Mouse (Mus musculus) liver, embryonic 16.5 days (tissue): ENCODE results near the gene Dazl. TPM values are rescaled to one million over a fixed set of nuclear protein-coding genes. Genes with fewer than 3 reads are reported as not detected.

Experiments used
- ATAC-seq: fragments of 200-750 bp; cut with Nextera tagmentation; 2 replicates; pipeline ENCODE4 v1.8.0; 2017; ENCODE audit warnings: low read depth, mild to moderate bottlenecking, moderate number of reproducible peaks, moderate library complexity
- H3K27ac ChIP-seq: fragments of 300-500 bp; sonication (generic); 2 replicates; pipeline ENCODE4 v1.5.1; 2014; ENCODE audit warnings: mild to moderate bottlenecking, low read length
- H3K27me3 ChIP-seq: fragments of 300-500 bp; sonication (generic); 2 replicates; pipeline ENCODE4 v1.6.1; 2014; ENCODE audit warnings: low read depth, low read length, mixed read lengths; ENCODE audit not compliant: control insufficient read depth, insufficient read depth
- H3K36me3 ChIP-seq: fragments of 300-500 bp; sonication (generic); 2 replicates; pipeline ENCODE4 v1.6.1; 2014; ENCODE audit warnings: mild to moderate bottlenecking; ENCODE audit not compliant: control insufficient read depth, insufficient read depth
- H3K4me1 ChIP-seq: fragments of 300-500 bp; sonication (generic); 2 replicates; pipeline ENCODE4 v1.6.1; 2014; ENCODE audit warnings: low read depth, low read length, mixed read lengths; ENCODE audit not compliant: control insufficient read depth
- H3K4me2 ChIP-seq: fragments of 300-500 bp; sonication (generic); 2 replicates; pipeline ENCODE4 v1.6.1; 2014; ENCODE audit warnings: low read depth, low read length, mixed read lengths
- H3K4me3 ChIP-seq: fragments of 300-500 bp; sonication (generic); 2 replicates; pipeline ENCODE4 v1.5.1; 2014; ENCODE audit warnings: low read depth, mild to moderate bottlenecking, low read length
- H3K9ac ChIP-seq: fragments of 300-500 bp; sonication (generic); 2 replicates; pipeline ENCODE4 v1.6.1; 2014; ENCODE audit warnings: low read depth, low read length
- H3K9me3 ChIP-seq: fragments of 300-500 bp; sonication (generic); replicated peaks from 2 replicates; pipeline ENCODE4 v1.6.1; 2016; ENCODE audit warnings: low read length; ENCODE audit not compliant: control insufficient read depth
- WGBS: fragments of 180-500 bp; shearing (Covaris S2); extraction: QIAGEN DNeasy Blood & Tissue Kit; methylation state at CpG from one replicate; pipeline ENCODE4 v1.1.7; 2014; ENCODE audit not compliant: insufficient replicate concordance; 5-methylcytosine and 5-hydroxymethylcytosine counted together
- polyA plus RNA-seq: library from polyadenylated mRNA; unstranded; fragments of >200 nt; fragmentation: Nextera tagmentation; extraction: Ambion mirVana; gene quantifications from 2 replicates; pipeline ENCODE4 v1.2.1, GENCODE M21; 2015

Gene Dazl
- polyA plus RNA-seq, 1 experiment from 2014 or later: 0.06 TPM

- no peaks in the 10 kb centered on the region for H3K9me3 ChIP-seq
- H3K9ac ChIP-seq: no peak overlapping the region
- 76% methylated on average over 11 of the region's 11 CpGs for WGBS
- no peak overlapping the region for H3K4me3 ChIP-seq
- no peaks in the 10 kb centered on the region for H3K4me1 ChIP-seq
- H3K27ac ChIP-seq: no peak overlapping the region
- H3K4me2 ChIP-seq: no peak overlapping the region
- no peaks in the 10 kb centered on the region for H3K27me3 ChIP-seq
- H3K36me3 ChIP-seq: no peaks in the 10 kb centered on the region
- no peak for ATAC-seq
These were observed 50.1 kb downstream of the Dazl start for GRCm38 (mm10) chr17:50243326-50243725.

GRCm38 (mm10) chr17:50237818-50238610, 55.4 kb downstream of the Dazl start:
- WGBS: 38% methylated on average over 11 of the region's 11 CpGs

GRCm38 (mm10) chr17:50237436-50237709, 56.1 kb downstream of the Dazl start:
- Histone ChIP-seq H3K4me2 (no peak overlapping the region), H3K27me3 (no peaks in the 10 kb centered on the region), H3K9me3 (no peaks in the 10 kb centered on the region), H3K4me3 (no peak overlapping the region), H3K4me1 (no peaks in the 10 kb centered on the region), H3K36me3 (no peaks in the 10 kb centered on the region), H3K9ac (no peak overlapping the region), H3K27ac (no peak overlapping the region)
- WGBS: 3% methylated on average over 8 of the region's 8 CpGs
- ATAC-seq: no peak

More at GRCm38 (mm10) chr17:50237818-50238610, 55.4 kb downstream of the Dazl start:
- no peak overlapping the region for H3K4me3 ChIP-seq
- no peak overlapping the region for H3K4me2 ChIP-seq
- H3K27me3 ChIP-seq: no peaks in the 10 kb centered on the region
- no peaks in the 10 kb centered on the region for H3K4me1 ChIP-seq
- no peak overlapping the region for H3K9ac ChIP-seq
- H3K9me3 ChIP-seq: no peaks in the 10 kb centered on the region
- no peak overlapping the region for H3K27ac ChIP-seq
- H3K36me3 ChIP-seq: no peaks in the 10 kb centered on the region
- no peak for ATAC-seq

GRCm38 (mm10) chr17:50236702-50237435, 56.6 kb downstream of the Dazl start:
- H3K4me3 ChIP-seq: no peak overlapping the region
- no peaks in the 10 kb centered on the region for H3K9me3 ChIP-seq
- ATAC-seq: no peak
- 54% methylated on average over 9 of the region's 9 CpGs for WGBS
- H3K9ac ChIP-seq: no peak overlapping the region
- H3K36me3 ChIP-seq: no peaks in the 10 kb centered on the region
- no peaks in the 10 kb centered on the region for H3K4me1 ChIP-seq
- H3K27me3 ChIP-seq: no peaks in the 10 kb centered on the region
- H3K27ac ChIP-seq: no peak overlapping the region
- no peak overlapping the region for H3K4me2 ChIP-seq

GRCm38 (mm10) chr17:50235943-50236701, 57.3 kb downstream of the Dazl start:
- H3K9me3 ChIP-seq: no peaks in the 10 kb centered on the region
- H3K4me2 ChIP-seq: no peak overlapping the region
- H3K36me3 ChIP-seq: no peaks in the 10 kb centered on the region
- no peaks in the 10 kb centered on the region for H3K4me1 ChIP-seq
- 53% methylated on average over 13 of the region's 13 CpGs for WGBS
- no peak overlapping the region for H3K9ac ChIP-seq
- H3K27me3 ChIP-seq: no peaks in the 10 kb centered on the region
- H3K27ac ChIP-seq: no peak overlapping the region
- no peak overlapping the region for H3K4me3 ChIP-seq
- no peak for ATAC-seq

GRCm38 (mm10) chr17:50233956-50234355, 59.5 kb downstream of the Dazl start:
- WGBS: 73% methylated on average over 5 of the region's 5 CpGs
- no peak overlapping the region for H3K4me3 ChIP-seq

GRCm38 (mm10) chr17:50232821-50233220, 60.6 kb downstream of the Dazl start:
- no peak overlapping the region for H3K4me3 ChIP-seq
- H3K36me3 ChIP-seq: no peaks in the 10 kb centered on the region
- no peaks in the 10 kb centered on the region for H3K27me3 ChIP-seq
- 85% methylated on average over 11 of the region's 11 CpGs for WGBS
- H3K9me3 ChIP-seq: no peaks in the 10 kb centered on the region
- H3K9ac ChIP-seq: no peak overlapping the region
- no peaks in the 10 kb centered on the region for H3K4me1 ChIP-seq
- H3K4me2 ChIP-seq: no peak overlapping the region
- no peak for ATAC-seq
- no peak overlapping the region for H3K27ac ChIP-seq

More at GRCm38 (mm10) chr17:50233956-50234355, 59.5 kb downstream of the Dazl start:
- H3K27ac ChIP-seq: no peak overlapping the region
- no peaks in the 10 kb centered on the region for H3K36me3 ChIP-seq
- no peaks in the 10 kb centered on the region for H3K27me3 ChIP-seq
- no peaks in the 10 kb centered on the region for H3K4me1 ChIP-seq
- no peaks in the 10 kb centered on the region for H3K9me3 ChIP-seq
- no peak for ATAC-seq
- H3K4me2 ChIP-seq: no peak overlapping the region
- no peak overlapping the region for H3K9ac ChIP-seq

GRCm38 (mm10) chr17:50231206-50231605, 62.2 kb downstream of the Dazl start:
- no peak overlapping the region for H3K4me2 ChIP-seq
- no peak for ATAC-seq

GRCm38 (mm10) chr17:50229534-50229933, 63.9 kb downstream of the Dazl start:
- no peaks in the 10 kb centered on the region for H3K4me1 ChIP-seq
- H3K36me3 ChIP-seq: no peaks in the 10 kb centered on the region
- no peaks in the 10 kb centered on the region for H3K9me3 ChIP-seq
- H3K9ac ChIP-seq: no peak overlapping the region
- no peak for ATAC-seq
- H3K4me2 ChIP-seq: no peak overlapping the region
- WGBS: 39% methylated on average over 4 of the region's 4 CpGs
- no peaks in the 10 kb centered on the region for H3K27me3 ChIP-seq
- no peak overlapping the region for H3K27ac ChIP-seq
- no peak overlapping the region for H3K4me3 ChIP-seq

More at GRCm38 (mm10) chr17:50231206-50231605, 62.2 kb downstream of the Dazl start:
- no peaks in the 10 kb centered on the region for H3K27me3 ChIP-seq
- WGBS: 72% methylated on average over 8 of the region's 8 CpGs
- no peaks in the 10 kb centered on the region for H3K36me3 ChIP-seq
- H3K4me1 ChIP-seq: no peaks in the 10 kb centered on the region
- no peaks in the 10 kb centered on the region for H3K9me3 ChIP-seq
- no peak overlapping the region for H3K4me3 ChIP-seq
- no peak overlapping the region for H3K9ac ChIP-seq
- H3K27ac ChIP-seq: no peak overlapping the region
